Mouse (Mus musculus) MEL (cell line): ENCODE measurements around the gene Slc39a12.

Experiments used
- CHD2 ChIP-seq: IDR thresholded peaks from 2 replicates; pipeline ENCODE4 v1.6.1; 2011; ENCODE audit warnings: low read length, improper control_type of control experiment
- CTCF ChIP-seq, 3 experiments: IDR thresholded peaks in 2 of 3; conservative IDR thresholded peaks in 1 of 3; 2 replicates each; pipeline ENCODE4 v1.5.1; 2011 to 2012; ENCODE audit warnings: low read length in 3 of 3, low read depth in 2 of 3, mild to moderate bottlenecking in 2 of 3, improper control_type of control experiment in 1 of 3, inconsistent platforms in 1 of 3, mixed read lengths in 1 of 3, moderate library complexity in 1 of 3; ENCODE audit not compliant: control insufficient read depth in 1 of 3, insufficient read depth in 1 of 3, poor library complexity in 1 of 3, severe bottlenecking in 1 of 3
- EP300 ChIP-seq, 2 experiments: IDR thresholded peaks; 2 replicates each; pipeline ENCODE4 v1.6.1; 2011; ENCODE audit warnings: improper control_type of control experiment in 2 of 2, low read length in 2 of 2, low read depth in 1 of 2, mild to moderate bottlenecking in 1 of 2
- KAT2A ChIP-seq: conservative IDR thresholded peaks from 2 replicates; pipeline ENCODE4 v1.6.1; 2012; ENCODE audit warnings: low read depth, low read length, improper control_type of control experiment, inconsistent platforms
- POLR2A ChIP-seq, 2 experiments: IDR thresholded peaks; 2 replicates each; pipeline ENCODE4 v1.6.1; 2011 to 2012; ENCODE audit warnings: low read length in 2 of 2, mild to moderate bottlenecking in 2 of 2, control low read depth in 1 of 2, improper control_type of control experiment in 1 of 2, low read depth in 1 of 2, moderate library complexity in 1 of 2; ENCODE audit not compliant: control insufficient read depth in 1 of 2, insufficient read depth in 1 of 2, poor library complexity in 1 of 2
- SIN3A ChIP-seq: IDR thresholded peaks from 2 replicates; pipeline ENCODE4 v1.6.1; 2012; ENCODE audit warnings: low read length, improper control_type of control experiment, inconsistent platforms
- SMC3 ChIP-seq: IDR thresholded peaks from 2 replicates; pipeline ENCODE4 v1.6.1; 2011; ENCODE audit warnings: low read depth, low read length, improper control_type of control experiment
- TCF12 ChIP-seq: IDR thresholded peaks from 2 replicates; pipeline ENCODE4 v1.6.1; 2014; ENCODE audit warnings: low read depth, mild to moderate bottlenecking, inconsistent platforms, low read length, improper control_type of control experiment, moderate library complexity
- ZNF384 ChIP-seq: IDR thresholded peaks from 2 replicates; pipeline ENCODE4 v1.6.1; 2012; ENCODE audit warnings: low read depth, mild to moderate bottlenecking, inconsistent platforms, low read length, improper control_type of control experiment

- TF ChIP-seq POLR2A (IDR thresholded peaks at IDR 0.05; ENCODE audit: control insufficient read depth in 1 of 2, insufficient read depth in 1 of 2, low read depth in 1 of 2, low read length in 2 of 2, poor library complexity in 1 of 2) (no peak), TCF12 (no peak), KAT2A (no peak), EP300 (IDR thresholded peaks at IDR 0.05; ENCODE audit: low read depth in 1 of 2, low read length in 2 of 2) (no peak), CTCF (IDR thresholded peaks at IDR 0.05 in 2 of 3, conservative IDR thresholded peaks at IDR 0.05 in 1 of 3; ENCODE audit: control insufficient read depth in 1 of 3, insufficient read depth in 1 of 3, low read depth in 2 of 3, low read length in 3 of 3, poor library complexity in 1 of 3, severe bottlenecking in 1 of 3) (no peak), CHD2 (no peak), ZNF384 (no peak), SMC3 (no peak), SIN3A (no peak)
Measured at GRCm38 (mm10) chr2:14494132-14494531, 106.0 kb downstream of the Slc39a12 start.
